Mouse (Mus musculus): ENCODE results near the gene 2010111I01Rik.

DNA sequence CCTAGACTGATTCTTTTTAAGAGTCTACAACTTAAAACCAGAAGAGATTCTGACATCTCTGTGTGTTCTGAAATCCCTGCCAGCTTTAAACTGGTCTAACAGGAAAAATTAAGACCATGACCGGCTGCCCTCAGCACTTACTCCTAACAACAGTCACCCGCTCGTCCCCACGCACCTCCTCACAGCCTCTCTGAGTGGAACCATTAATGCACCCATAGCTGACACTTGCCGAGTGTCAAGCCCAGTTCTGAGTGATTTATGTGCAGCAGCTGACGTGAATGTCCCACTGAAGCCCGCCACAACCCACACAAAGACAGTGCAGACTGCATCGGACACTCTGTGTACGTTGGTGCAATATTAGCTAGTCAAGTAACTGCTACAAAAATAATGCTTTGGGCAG is 280.5 kb downstream of the 2010111I01Rik start:
- TF ChIP-seq CTCF (IDR thresholded peaks at IDR 0.05; ENCODE audit: insufficient read depth, low read depth, low read length) (no peak), POLR2A (IDR thresholded peaks at IDR 0.05; ENCODE audit: insufficient read depth, low read depth, low read length) (no peak)
